Mouse (Mus musculus) bone marrow, adult 2 months (tissue): ENCODE measurements around the gene Snrpe. TPM values are rescaled to one million over a fixed set of nuclear protein-coding genes. Genes with fewer than 3 reads are reported as not detected.
A peak's percentile ranks its signal among the peaks of the same experiment; 100 is the strongest.

Experiments
- H3K27ac ChIP-seq: fragments of 200-500 bp; 2 replicates; pipeline ENCODE4 v1.5.1; 2012; ENCODE audit warnings: low read depth, mild to moderate bottlenecking, control low read depth, inconsistent platforms, low read length; ENCODE audit not compliant: control insufficient read depth, poor library complexity, insufficient read depth
- H3K4me1 ChIP-seq: fragments of 200-500 bp; 2 replicates; pipeline ENCODE4 v1.6.1; 2011; ENCODE audit warnings: low read length; ENCODE audit not compliant: control insufficient read depth, insufficient read depth
- H3K4me3 ChIP-seq: fragments of 200-500 bp; replicated peaks from 2 replicates; pipeline ENCODE3; 2011; ENCODE audit warnings: mild to moderate bottlenecking, low read depth, low read length, control low read depth; ENCODE audit not compliant: control insufficient read depth
- CTCF ChIP-seq: fragments of 200-500 bp; IDR thresholded peaks from 2 replicates; pipeline ENCODE4 v1.5.1; 2011; ENCODE audit warnings: low read length, control low read depth; ENCODE audit not compliant: control insufficient read depth, insufficient read depth
- POLR2A ChIP-seq: fragments of 200-500 bp; IDR thresholded peaks from 2 replicates; pipeline ENCODE4 v1.6.1; 2011; ENCODE audit warnings: low read depth, mild to moderate bottlenecking, control low read depth, low read length, borderline replicate concordance; ENCODE audit not compliant: control insufficient read depth
- WGBS: fragments of 180-500 bp; shearing (Covaris S2); methylation state at CpG from one replicate; pipeline ENCODE4 v1.1.7; 2018; 5-methylcytosine and 5-hydroxymethylcytosine counted together
- polyA plus RNA-seq: library from polyadenylated mRNA; stranded (reverse); fragments of >200 nt; gene quantifications from 2 replicates; pipeline ENCODE4 v1.2.4, GENCODE M21; 2011; ENCODE audit warnings: low replicate concordance; ENCODE audit not compliant: missing spikeins, insufficient read depth, insufficient read length

Gene Snrpe
- polyA plus RNA-seq: 306 and 384 TPM in 2 replicates

DNA sequence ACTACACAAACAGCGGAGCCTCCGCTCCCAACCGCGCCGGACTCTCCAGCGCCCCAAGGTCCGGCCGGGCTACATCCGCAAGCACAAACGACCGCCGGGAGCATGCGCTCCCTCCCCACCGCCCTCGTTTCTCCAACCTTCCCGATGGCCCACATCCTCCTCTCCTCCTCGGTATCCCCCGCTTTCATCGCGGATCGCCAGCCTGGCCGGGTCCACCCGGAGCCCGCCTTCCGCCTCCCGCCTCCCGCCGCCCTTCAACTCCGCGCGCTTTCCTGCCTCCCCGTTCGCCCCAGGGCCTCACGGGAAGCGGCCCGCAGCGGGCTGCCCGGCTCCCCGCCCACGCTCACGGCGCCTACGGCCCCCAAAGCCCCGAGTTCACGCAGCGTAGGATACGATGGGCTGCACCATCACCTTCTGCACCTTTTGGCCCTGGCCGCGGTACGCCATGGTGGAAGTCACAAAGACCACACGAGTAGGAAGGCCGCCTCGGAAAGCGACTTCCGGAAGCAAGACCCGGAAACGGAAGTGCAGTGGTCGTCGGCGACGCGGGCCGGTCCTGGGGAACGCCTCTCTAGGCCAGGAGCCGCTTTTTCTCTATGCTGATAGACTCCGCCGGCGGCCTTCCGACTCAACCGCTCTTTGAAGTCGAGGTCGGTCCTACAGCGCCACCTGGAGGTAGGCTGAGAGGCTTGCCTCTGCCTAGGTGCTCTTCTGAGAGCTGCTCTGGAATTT lies at the start of gene Snrpe:
Gene Snrpe, minus strand, starts transcription at position 521 of the 732 bp plus-strand sequence.
- Histone ChIP-seq H3K27ac (peak within 1 kb of the TSS; percentile 83), H3K4me3 (peak within 1 kb of the TSS; percentile 91), H3K4me1 (no peaks in the 10 kb centered on the region; the same call in 1 of the 2 replicates)
- TF ChIP-seq POLR2A (peak; percentile 84; the same call in 1 of the 2 replicates), CTCF (peak; percentile 97)
- under 1% methylated on average over 73 of the region's 73 CpGs for WGBS

DNA sequence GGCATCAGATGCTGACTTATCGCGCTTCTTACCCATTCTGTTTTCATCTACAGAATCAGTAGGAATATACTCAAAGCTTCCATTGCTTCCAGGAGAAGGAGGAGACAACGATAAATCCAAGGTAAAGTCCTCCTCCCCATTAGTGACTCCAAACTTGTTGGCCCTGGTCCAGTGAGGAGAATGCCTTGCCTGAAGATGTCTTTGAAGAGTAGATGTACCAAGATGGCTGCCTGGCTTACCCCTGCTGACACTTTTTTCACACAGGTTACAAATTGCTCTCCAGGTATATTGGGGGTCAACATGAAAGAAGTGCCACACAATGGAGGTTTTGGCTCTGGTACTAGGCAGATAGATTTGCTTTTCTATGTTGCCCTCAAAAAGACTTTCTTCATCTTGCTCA lies 48.8 kb upstream of the Snrpe start:
- TF ChIP-seq POLR2A (no peak), CTCF (no peak)
- Histone ChIP-seq H3K4me3 (no peak overlapping the region), H3K27ac (no peak overlapping the region), H3K4me1 (no peaks in the 10 kb centered on the region)
- 97% methylated on average over 3 of the region's 3 CpGs for WGBS

DNA sequence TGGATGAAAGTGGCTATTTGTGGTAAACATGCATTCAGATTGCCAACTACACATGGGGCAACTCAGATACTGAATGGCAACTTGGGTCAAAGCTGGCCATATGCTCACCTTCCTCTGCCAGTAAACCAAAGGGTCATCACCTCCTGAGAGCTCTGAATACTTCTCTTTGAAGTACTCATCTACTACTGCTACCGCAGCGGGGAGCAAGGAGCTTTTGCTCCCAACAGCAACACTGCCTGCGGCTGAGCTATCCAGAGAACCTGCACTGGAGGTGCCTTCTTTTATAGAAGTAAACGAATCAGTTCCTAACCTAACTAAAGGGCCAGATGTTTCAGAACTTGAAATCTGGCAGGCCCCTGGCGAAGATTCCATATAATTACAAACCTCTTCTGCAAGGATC lies 46.7 kb upstream of the Snrpe start:
- TF ChIP-seq POLR2A (no peak), CTCF (no peak)
- Histone ChIP-seq H3K4me3 (no peak overlapping the region), H3K4me1 (no peaks in the 10 kb centered on the region), H3K27ac (no peak overlapping the region)
- WGBS: 92% methylated on average over 5 of the region's 5 CpGs

DNA sequence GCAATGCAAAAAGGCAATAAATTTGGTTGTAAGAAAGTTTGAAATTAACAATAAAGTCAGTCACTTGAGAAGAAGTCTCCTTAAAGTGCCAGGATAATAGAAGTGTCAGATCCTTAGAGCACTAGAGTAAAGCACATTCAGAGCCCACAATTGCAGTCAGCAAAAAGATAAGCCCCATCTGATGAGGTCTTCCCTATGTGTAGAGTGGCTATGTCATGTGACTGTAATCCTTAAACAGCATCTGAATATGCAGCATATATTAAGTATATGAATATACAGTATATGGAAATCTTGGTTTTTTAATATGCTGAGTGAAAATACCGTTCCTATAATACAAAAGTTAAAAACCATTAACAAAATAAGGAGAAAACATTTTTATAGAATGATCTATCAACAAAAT lies 42.9 kb upstream of the Snrpe start:
- no peak for TF ChIP-seq CTCF
- no peak for TF ChIP-seq POLR2A
- 92% methylated on average over 1 of the region's 1 CpGs for WGBS

DNA sequence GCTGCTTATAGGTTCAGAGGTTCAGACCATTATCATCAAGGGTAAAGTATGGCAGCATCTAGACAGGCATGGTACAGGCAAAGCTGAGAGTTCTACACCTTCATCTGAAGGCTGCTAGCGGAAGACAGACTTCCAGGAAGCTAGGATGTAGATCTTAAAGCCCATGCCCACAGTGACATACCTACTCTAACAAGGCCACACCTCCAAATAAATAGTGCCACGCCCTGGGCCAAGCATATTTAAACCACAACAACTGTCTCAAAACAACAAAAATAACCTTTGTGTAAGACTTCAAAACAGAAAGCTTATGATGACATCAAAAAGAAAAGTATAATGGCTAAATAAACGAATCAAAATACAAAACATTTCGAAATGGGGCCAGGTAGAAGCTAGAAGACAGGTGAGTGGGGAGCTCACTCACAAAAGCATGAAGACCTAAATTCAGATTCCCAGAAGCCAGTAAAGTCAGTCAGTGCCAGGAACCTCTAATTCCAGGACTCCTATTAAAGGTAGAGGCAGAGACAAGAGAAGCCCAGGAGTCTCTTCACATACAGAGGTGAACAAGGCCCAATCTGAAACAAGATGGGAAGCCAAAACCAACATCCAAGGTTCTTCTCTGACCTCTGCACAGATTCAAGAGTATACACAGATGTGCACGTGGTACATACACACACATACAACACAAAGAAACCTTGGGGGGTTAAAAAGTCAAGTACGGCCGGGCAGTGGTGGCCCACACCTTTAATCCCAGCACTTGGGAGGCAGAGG lies 40.4 kb upstream of the Snrpe start:
- H3K4me1 ChIP-seq: no peaks in the 10 kb centered on the region
- H3K4me3 ChIP-seq: no peak overlapping the region
- TF ChIP-seq POLR2A (no peak), CTCF (no peak)
- no peak overlapping the region for H3K27ac ChIP-seq
- 87% methylated on average over 7 of the region's 7 CpGs for WGBS

More for the DNA sequence above, 42.9 kb upstream of the Snrpe start:
- no peaks in the 10 kb centered on the region for H3K4me1 ChIP-seq
- H3K27ac ChIP-seq: no peak overlapping the region
- no peak overlapping the region for H3K4me3 ChIP-seq

DNA sequence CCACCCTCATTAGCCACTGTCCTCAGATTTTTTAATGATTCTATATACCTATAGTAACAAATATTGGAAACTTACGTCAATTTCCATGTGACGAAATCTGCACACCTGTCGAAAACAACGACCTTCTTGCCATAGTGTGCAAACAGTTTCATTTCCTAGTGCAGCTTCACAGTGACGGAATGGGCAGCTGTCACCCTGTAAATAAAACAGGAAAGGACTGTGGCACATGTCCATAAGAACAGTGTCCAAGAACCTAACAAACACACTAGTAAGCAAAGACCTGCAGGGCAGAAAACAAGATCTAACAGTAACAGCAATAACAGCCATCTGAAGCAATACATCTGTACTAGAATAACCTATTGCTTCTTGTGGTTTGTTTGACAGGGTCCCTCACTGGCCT lies 35.6 kb upstream of the Snrpe start:
- WGBS: 81% methylated on average over 5 of the region's 5 CpGs

DNA sequence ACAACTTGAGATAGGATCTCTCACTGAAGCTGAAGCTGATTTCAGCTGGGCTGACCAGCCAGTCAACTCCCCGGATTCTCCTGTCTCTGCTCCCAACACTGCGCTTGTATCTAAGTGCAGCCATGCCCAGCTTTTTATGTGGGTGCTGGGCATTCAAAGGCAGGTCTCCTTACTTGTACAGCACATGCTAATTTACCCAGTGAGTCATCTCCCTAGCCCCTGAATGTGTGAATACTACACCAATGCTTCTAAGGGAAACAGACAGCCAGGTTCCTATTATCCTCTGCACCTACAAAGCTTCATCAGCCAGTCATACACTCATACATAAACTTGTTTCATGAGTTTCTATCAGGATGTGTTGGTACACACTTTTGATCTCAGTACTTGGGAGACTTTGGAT lies 31.1 kb upstream of the Snrpe start:
- no peak overlapping the region for H3K27ac ChIP-seq
- no peak overlapping the region for H3K4me3 ChIP-seq
- no peak for TF ChIP-seq POLR2A
- TF ChIP-seq CTCF: no peak
- H3K4me1 ChIP-seq: no peaks in the 10 kb centered on the region
- 98% methylated on average over 2 of the region's 2 CpGs for WGBS

More for the DNA sequence above, 35.6 kb upstream of the Snrpe start:
- Histone ChIP-seq H3K27ac (no peak overlapping the region), H3K4me1 (no peaks in the 10 kb centered on the region), H3K4me3 (no peak overlapping the region)
- no peak for TF ChIP-seq CTCF
- no peak for TF ChIP-seq POLR2A

DNA sequence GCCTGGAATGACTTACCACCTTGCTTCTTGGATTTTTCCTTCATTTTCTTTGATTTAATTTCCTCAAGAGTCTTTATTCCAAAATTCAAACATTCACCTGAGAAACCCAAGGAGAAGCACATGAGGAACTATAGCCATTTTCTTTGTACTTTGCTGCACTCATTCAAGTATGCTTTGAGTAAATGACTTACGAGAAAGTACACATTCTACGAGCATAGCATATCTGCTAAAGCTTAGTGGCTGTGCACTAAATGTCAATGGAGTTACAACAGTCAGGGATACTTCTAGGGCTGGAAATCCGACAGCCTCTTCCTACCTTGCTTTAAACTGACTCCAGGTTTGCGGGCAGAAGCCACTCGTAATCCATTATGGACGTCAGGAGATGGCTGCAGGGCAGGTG lies 28.4 kb upstream of the Snrpe start:
- H3K4me1 ChIP-seq: no peaks in the 10 kb centered on the region
- no peak overlapping the region for H3K27ac ChIP-seq
- 94% methylated on average over 6 of the region's 6 CpGs for WGBS
- no peak overlapping the region for H3K4me3 ChIP-seq
- TF ChIP-seq POLR2A (no peak), CTCF (no peak)
